Mouse (Mus musculus) heart, postnatal 36 days (tissue): ENCODE measurements around the gene Prss34. TPM values are rescaled to one million over a fixed set of nuclear protein-coding genes. Genes with fewer than 3 reads are reported as not detected.

Source experiments
- DNase-seq, 2 experiments: peaks; one replicate each; pipeline ENCODE4 v3.0.0; 2021 to 2022
- intact Hi-C: fragments of 180-260 bp; cut with DNase I; formaldehyde crosslinking; loops from one replicate; pipeline ENCODE4 v1.15.1; 2025
- total RNA-seq, 2 experiments: library from RNA; stranded (reverse); gene quantifications; 2 replicates each; pipeline ENCODE4 v1.2.3; 2021

Gene Prss34
- total RNA-seq, result under 1 TPM; 0.22 to 0.25 TPM

DNA sequence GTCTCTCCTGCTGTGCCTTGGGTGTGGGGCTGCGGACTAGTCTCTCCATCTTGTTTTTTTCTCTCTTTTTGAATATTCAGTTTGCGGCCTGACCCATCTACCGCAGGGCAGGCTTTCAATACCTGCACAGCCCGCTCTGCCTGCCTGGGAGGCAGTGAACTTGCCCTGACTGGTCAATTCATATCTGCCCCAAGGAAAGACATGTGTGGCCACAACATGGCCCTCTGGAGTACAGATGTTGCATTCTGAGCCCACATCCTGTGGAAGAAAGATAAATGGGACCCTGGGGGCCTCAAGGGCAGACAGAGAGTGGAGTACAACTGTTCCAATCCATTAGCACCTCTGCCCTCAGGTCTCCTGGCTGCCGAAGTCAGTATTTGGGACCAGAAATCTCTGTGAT, at the start of gene Prss34:
Gene Prss34 (plus strand): TSS at position 301 of the 400 bp plus-strand sequence.
- DNase-seq, result no peak
- intact Hi-C loops, result no loop called here

DNA sequence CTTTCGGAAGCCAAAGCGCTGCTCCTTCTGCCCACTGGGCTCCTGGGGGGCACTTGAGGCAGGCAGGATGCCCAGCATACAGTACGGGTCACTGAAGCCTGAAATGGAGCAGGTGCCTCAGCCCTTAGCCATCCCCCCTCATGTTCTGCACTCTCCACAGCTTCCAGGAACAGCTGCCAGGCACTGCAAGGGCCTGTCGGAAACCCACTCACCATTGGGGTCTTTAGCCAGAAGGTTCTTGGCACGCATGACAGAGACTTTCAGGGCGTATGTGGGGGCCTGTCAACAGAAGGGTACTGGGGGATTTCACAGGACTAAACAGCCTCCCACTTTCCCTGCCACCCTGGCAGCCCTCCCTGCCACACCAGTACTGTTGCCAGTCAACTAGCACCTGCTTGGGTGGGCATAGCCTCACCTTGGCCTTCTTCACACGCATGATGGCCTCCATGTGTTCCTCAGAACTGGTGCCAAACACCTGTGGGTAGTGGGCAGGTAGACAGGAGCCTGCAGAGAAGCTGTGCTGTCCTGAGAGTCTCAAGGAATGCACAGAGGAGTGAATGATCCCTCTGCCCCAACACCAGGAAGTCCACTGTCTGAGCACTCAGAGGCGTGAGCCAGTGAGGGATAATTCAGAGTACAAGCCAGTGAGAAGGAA, 47.9 kb upstream of the Prss34 start:
- no peak for DNase-seq
- intact Hi-C loops, result no loop called here

GRCm38 (mm10) chr17:25252643-25253042, 45.6 kb upstream of the Prss34 start:
- DNase-seq, result no peak
- intact Hi-C loops, result no loop called here

DNA sequence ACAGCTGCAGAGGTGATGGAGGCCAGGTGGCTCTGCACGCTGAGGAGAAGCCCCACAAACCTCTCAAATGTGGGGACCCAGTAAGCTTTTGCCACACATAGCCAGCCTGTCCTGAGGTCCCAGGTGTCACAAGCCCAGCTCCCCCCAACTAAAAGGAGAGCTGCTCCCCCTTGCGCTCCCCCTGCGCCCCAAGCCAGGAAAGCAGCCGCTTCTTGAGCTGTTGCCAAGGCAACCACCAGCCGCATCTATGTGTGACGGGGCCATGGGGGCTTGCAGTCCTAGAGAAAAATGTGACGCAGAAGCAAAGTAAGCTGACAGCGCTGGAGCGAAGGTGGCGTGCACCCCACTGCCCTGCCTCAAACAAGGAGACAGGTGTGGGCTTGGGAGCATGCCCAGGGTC, 44.4 kb upstream of the Prss34 start:
- intact Hi-C loops, result no loop called here
- no peak for DNase-seq

- intact Hi-C loops, result no loop called here
- DNase-seq, result no peak
Measured at GRCm38 (mm10) chr17:25255110-25255509, 43.1 kb upstream of the Prss34 start.

- DNase-seq, result no peak
- intact Hi-C loops, result no loop called here
Measured at GRCm38 (mm10) chr17:25256140-25256754, 41.9 kb upstream of the Prss34 start, which contains the start of gene Baiap3. Gene Baiap3, minus strand, starts transcription at chr17:25256364.

DNA sequence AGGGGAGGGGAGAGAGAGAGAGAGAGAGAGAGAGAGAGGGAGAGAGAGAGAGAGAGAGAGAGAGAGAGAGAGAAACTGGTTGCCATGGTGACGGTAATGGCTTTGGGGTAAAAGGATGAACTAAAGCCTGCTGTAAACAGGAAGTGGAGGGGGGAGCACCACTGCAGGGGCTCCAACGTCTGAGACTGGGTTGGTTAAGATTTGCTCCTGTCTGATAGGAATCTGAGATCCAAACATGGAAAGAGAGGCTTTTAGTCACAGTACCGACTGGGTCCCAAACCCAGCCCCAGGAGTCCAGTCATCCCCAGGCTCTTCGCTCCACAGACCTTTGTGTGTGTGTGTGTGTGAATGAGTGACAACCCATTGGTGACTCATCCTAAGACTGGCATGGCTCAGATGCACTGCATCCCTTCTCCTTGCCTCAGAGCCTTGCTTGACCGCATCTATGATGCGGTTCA, 40.4 kb upstream of the Prss34 start:
- intact Hi-C loops, result no loop called here
- DNase-seq, result no peak

- peak; percentile 37 to 41 for DNase-seq
- intact Hi-C loops, result loop anchor here (5.0 kb wide), 1 partner anchor 678 kb away; the partner anchor contains the start of genes Nhlrc4 and Pigq
Measured at GRCm38 (mm10) chr17:25264453-25264852, 33.7 kb upstream of the Prss34 start.

DNA sequence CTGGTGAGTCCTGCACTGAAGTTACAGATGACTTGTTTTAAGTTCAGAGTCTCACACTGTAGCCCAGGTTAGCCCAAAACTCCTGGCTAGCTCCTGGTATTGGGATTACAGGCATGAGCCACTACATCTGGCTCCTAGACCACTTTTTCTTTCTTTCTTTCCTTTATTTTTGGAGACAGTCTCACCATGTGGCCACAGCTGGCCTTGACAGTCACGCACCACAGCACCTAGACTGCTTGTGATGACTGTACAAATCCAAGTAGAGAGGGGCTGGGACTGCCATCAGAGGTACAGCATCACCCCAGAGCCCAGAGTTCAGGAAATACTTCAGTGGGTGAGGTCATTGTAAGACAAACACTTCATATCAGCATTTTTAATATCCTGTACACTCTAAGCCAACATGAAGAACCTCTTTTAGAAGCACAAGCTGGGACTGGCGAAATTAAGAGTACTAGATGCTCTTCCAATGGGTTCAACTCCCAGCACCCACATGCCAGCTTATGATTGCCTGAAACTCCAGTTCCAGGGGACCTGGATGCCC, 27.3 kb upstream of the Prss34 start:
- intact Hi-C loops, result loop anchor here (5.0 kb wide), 3 partner anchors 139 to 254 kb away; partner anchors contain the start of genes Clcn7, Cramp1l, Ift140 and Telo2
- DNase-seq, result no peak

DNA sequence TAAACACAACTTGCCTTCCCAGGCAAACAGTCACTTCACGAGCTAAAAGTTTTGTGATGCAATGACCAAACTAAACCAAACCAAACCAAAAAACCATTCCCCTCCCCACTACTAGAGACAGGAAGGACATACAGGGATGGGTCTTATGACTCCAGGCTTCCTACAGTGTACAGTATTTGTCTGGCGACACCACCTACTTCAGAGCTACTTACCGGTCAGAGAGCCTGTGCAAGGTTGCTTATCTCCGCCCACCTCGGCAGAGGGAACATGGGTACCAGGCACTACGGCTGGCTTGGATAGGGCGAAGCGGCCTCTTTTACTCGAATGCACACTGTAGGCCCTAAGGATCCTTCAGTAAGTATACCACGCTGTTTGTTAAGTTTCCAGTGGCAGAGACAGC, 25.9 kb upstream of the Prss34 start:
- intact Hi-C loops, result loop anchor here (2.0 to 5.0 kb wide), 4 partner anchors 88 to 255 kb away; partner anchors contain the start of genes BC003965, Clcn7, Cramp1l and Ift140
- no peak for DNase-seq

DNA sequence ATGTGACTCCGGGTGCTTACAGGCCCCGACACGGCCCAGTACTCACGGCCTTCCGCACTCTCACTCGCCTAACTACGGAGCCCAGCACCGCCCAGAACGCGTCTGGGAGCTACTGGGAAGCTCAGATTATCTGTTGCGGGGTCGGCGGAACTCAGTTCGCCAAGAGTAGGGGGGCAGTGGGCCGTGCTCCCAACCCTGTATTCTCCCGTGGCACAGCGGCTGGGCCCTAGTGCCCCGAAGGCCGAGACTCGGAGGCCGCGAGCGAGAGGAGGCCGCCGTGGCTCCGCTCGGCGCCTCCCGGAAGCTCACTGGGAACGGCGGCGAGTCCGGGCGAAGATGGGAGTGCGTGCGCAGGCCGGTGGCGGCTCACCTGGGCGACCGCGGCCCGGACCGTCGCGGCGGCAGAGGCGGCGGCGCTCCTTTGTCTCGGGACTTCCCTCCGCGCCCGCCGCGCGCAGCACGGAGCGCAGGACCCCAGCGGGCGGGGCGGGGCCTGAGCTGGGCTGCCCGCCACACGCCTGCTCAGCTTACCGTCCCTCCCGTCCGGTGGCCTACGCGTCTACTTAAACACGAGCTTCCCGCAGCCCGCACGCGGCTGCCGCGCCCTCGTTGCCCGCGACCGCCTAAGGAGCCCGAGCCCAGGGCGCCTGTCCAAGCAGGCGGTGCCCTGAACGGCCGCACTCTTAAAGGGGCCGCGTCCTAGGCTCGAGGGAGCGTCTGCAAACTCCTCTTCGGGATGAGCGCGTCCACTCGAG, 25.1 kb upstream of the Prss34 start:
- intact Hi-C loops, result loop anchor here (2.0 to 5.0 kb wide), 4 partner anchors 88 to 256 kb away; partner anchors contain the start of genes BC003965, Clcn7, Cramp1l and Ift140

DNA sequence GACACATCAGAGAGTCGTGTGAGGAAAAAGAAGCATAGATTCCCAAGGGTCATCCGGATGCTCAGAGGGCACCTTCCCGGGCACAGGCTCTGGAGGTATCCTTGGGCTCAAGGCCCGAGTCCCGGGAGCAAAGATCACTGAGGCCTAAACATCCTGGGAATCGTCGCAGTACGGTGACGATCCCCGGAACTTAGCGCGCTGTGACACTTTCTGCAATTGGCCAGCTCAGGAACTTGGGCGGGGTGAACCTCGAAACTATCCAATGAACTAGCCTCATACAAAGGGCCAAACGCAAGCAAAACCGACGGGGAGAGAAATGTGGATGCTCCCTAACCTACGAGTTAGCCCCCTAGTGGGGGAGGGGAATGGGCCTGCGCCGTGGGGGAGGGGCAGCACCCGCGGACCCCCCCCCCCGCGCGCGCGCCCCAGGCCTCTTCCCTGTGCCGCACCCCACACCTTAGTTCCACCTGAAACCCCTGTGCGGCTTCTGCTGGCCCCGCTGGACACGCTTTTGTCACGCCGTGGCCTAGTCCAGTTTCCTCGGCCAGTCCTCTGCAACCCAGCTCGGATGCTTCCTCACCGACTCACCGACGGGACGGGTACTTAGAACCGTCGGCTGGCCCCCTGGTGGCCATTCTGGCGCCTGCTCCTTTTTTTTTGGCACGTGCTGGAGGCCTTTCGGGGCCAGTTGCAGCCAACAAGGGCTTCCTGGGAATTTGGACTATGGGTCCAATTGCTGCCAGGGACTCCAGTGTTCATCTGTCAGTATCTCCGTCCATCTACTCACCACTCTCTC, 24.3 kb upstream of the Prss34 start:
- DNase-seq, result peak; percentile 97 to 99
- intact Hi-C loops, result loop anchor here (2.0 to 5.0 kb wide), 4 partner anchors 89 to 257 kb away; partner anchors contain the start of genes BC003965, Clcn7, Cramp1l and Ift140

More for the DNA sequence above, 25.1 kb upstream of the Prss34 start:
- peak; percentile 91 to 99 for DNase-seq

- DNase-seq, result no peak
- intact Hi-C loops, result loop anchor here (5.0 kb wide), 3 partner anchors 142 to 257 kb away; partner anchors contain the start of genes Clcn7, Cramp1l, Ift140 and Telo2
Measured at GRCm38 (mm10) chr17:25274571-25275346, 23.4 kb upstream of the Prss34 start, which contains the start of gene Ube2i. Gene Ube2i, minus strand, starts transcription at chr17:25274622.

- no peak for DNase-seq
- intact Hi-C loops, result no loop called here
Measured at GRCm38 (mm10) chr17:25275833-25276232, 22.4 kb upstream of the Prss34 start.

DNA sequence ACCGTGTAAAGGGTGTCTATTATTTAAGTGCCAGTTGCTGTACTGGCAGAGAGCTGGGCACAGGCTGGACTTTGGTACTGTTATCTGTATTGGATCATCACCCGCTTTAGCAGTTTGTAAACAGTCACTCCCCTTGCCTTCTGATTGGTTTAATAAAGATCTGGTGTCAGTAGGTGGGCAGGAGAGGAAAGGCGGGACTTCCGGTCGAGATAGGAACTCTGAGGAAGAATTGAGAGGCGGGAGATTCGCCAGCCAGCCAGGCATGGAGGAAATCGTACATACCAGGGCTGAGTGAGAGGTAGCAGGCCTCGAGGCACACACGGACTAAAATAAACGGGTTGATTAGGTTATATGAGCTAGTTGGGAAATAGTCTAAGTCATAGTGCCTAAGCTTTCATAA, 16.1 kb upstream of the Prss34 start:
- intact Hi-C loops, result no loop called here
- DNase-seq, result peak in 1 of 2 experiments; percentile 44

- DNase-seq, result peak; percentile 60 to 70
- intact Hi-C loops, result loop anchor here (2.0 kb wide), 1 partner anchor 342 kb away; no protein-coding TSS in a partner anchor
Measured at GRCm38 (mm10) chr17:25285033-25285432, 13.2 kb upstream of the Prss34 start.

DNA sequence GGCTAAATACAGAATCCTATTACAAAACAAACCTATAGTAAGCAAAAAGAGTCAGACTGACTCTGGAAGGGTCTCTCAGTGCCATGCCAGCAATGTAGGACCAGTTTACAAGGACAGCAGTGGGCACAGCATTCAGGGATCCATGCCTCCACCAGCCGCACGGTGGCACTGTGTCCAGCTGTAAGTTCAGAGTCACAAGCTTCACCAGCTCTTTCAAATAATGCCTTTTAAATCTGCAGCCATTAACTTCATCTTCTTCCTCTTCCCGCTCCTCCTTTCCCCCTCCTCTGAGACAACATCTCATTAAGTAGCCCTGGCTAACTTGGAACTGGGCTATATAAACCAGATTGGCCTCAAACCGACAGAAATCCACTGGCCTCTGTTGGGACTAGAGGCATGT, 9.4 kb upstream of the Prss34 start:
- DNase-seq, result peak in 1 of 2 experiments; percentile 31
- intact Hi-C loops, result no loop called here

GRCm38 (mm10) chr17:25290411-25290810, 7.8 kb upstream of the Prss34 start:
- intact Hi-C loops, result no loop called here
- DNase-seq, result no peak

DNA sequence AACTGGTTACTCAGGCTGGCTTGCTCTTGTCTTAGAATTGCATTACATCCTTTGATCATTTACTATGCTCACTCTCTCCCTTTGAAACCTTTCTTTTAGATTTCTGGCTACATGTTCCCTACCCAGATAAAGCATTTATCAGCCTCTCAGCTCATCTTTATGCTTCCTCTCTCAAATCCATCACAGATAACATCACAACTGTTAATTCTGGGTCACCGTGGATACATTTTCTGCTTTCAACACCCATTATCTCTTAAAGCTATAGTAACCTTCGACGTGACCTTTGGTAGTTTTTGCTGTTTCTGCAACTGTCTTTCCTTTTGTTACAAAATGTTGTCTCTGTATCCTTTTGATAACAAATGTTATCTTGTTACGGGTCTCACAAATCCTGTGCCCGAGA, 4.7 kb upstream of the Prss34 start:
- DNase-seq, result no peak
- intact Hi-C loops, result no loop called here
